Mouse (Mus musculus) layer of hippocampus, postnatal 10 days (tissue): ENCODE measurements at regions not wholly inside any gene's neighbourhood (a gene's known extent, or its start where the extent isn't known, plus 50 kb on each side); places are given as distances from the start of the nearest gene placed in this dataset.

Experiments
- DNase-seq, 2 experiments: peaks; one replicate each; pipeline ENCODE4 v3.0.0; 2021; ENCODE audit warnings: low spot score in 2 of 2

DNA sequence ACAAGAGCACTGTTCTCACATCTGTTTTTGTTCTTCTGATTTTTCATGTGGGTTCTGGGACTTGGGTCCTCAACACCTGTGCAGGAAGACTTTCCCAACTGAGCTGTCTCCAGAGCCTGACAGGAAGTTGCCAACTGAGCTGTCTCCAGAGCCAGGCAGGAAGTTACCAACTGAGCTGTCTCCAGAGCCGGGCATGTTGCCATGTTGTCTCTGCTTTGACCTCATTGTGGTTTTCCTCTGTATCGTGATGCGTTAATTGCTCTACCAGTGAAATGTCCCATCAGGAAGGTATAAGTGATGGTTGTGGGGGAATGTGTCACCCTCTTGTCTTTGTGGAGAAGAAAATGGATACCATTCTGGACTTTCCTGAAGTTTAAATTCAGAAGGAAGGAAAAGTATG lies 54.4 kb upstream of the Olfm4 start:
- no peak for DNase-seq

DNA sequence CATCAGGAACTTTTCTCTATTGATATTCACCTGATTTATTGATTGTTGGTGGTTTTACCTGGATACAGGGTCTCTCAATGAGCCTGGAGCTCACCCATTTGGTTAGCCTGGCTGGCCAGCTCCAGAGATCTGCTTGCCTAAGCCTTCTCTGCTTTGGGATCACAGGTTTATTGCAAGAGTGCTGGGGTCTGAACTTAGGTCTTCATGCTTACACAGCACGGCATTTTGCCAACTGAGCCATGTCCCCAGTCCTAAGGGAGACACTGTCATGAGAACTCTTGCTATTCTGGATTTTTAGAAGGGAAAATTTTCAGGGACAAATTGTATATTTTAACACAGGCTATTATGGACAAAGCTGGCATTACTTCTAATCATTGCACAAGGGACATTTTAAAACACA lies 56.7 kb upstream of the Olfm4 start:
- no peak for DNase-seq

DNA sequence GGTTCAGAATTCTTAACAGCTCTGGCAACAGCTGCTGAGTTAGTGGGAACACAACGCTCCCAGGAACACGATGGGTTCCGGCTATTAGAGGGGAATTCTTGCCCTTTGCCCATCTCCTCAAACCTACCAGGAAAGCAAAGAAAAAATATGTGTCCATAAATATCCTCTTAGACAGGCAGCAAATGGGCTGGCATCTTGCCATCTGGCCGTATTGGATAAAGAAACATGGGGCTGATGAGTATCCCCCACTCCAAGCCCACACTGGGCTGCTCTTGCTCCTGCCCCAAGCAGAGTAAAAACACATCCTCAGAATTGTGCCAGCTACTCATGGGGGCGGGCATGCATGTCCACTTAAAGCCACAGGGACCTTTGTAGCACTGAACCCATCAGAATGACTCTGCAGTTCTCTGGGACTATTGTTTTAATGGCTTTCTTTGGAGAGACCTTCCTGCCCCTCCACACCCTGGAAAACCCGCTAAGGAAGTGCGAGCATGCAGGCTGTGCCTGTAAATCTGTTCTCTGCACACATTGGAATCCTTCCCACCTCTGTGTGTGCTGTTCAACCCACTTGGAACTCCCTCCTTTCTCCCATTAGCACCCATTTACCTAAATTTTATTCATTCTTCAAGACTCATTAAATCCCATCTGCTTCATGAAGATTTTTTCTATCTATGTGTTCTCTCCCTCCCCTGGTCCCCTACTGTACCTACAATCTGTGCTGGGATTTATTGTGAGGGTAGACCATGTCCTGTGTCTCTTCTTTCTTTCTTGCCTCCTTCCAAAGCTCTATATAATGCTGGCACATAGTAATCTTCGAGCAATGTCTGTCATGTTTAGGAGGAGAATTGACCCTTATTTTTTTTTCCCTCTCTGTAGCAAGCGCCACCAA lies 66.7 kb upstream of the Olfm4 start:
- peak; percentile 38 to 48 for DNase-seq

DNA sequence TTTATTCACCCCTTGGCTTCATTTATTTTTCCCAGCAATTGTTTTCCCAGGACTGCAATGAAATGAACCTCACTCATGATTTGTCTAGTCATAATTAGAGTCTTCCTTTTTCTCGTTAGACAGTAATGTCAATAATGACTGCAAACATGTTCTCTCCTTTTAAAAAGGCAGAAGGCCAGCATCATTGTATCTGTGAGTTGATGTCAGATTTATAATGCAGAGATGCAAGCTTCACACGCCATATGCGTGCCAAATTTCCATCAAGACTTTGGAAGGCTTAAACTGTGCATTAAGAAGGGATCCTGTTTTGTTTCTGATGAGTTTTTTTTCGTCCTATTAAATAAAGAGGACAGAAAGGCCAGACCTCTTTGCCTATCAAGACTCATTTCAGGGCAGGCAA lies 68.9 kb upstream of the Olfm4 start:
- DNase-seq: no peak

DNA sequence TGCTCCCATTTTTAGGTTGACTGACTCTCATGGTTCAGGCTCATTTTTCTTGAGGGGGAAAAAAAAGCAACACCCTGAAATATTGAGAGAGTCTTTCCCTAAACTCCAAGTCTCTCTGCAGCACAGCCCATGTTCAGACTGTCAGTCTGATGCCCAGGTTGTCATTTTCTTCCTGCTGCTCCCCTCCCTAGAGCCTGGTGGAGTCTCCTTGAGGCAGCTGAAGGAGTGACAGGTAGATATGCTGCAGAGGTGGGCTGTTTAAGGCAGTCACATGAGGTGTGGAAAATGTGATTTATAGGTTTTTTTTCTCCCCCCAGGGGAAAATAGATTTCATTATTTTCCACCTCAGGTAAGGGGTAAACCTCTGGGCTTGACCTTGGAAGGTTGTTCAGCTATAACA lies 70.6 kb upstream of the Olfm4 start:
- no peak for DNase-seq

DNA sequence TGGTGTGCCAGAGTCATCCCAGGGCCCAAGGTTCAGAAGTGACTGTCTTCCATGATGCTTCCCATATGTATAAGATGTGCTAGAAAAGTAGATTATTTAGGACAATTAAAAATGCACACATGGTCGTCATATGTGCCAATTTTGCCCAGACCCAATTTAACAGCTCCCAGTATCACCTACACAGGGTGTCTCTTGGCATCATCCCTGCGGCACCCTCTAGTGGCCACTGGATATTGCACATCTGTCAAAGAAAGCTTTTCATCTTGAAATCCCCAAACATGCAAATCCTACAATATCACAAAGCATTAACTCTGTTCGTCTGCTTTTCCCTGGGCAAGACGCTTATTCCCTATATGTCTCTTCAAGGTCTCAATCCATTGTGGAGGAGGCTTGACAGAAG lies 71.3 kb upstream of the Olfm4 start:
- peak; percentile 58 to 69 for DNase-seq

DNA sequence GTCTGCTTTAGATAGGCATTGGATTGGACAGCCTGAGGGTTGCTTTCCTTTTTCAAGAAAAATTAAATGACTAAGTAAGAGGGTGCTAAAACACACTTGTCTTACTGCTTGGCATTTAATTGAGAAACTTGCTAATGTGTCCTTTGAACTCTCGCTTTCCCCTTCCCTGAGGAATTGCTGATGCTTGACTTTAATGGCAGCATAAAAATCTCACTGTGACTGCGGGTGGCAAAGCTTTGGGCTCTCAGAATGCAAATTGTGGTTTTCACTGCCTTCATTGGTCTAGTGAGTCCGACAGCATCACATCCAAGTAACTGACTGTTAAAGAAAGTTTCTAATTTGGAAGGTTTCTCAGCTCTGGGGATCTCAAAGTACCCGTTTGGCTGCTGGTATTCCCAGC lies 76.1 kb upstream of the Olfm4 start:
- no peak for DNase-seq

DNA sequence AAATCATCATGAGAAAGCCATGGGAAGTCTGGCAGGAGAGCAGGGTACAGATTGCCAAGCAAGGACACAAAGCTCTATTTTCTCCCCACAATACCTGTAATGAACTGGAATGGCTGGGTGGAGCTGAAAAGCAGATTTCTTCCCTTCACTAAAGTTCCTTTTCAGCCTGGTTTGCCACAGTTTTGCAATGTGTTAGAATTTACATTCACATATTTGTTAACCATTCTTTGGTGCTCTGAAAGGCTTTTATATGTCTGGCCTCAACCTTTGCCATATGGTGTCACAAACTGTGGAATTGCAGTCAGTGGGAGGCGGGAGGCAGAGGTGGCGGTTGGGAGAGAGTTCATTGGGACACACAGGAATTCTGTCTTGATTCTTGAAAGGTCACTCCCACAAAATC lies 78.3 kb upstream of the Olfm4 start:
- no peak for DNase-seq

DNA sequence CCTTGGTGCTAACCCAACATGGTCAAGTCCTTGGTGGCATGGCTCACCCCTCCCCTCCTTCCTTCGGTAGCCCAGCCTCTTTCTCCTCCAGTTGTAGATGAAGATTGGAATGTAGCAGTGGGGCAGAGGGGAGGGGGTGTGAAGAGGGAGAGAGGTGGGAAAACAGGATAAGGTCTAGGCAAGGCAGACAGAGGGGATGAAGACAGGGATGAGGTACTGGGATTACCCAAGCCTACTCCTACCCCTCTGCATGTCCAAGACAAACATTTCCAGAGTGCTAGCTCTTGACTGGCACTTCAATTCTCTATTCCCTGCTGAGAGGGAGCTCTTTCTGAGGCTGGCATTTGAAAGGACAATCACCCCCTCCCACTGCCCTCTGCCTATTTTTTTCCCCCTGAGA lies 81.5 kb upstream of the Olfm4 start:
- DNase-seq: no peak

DNA sequence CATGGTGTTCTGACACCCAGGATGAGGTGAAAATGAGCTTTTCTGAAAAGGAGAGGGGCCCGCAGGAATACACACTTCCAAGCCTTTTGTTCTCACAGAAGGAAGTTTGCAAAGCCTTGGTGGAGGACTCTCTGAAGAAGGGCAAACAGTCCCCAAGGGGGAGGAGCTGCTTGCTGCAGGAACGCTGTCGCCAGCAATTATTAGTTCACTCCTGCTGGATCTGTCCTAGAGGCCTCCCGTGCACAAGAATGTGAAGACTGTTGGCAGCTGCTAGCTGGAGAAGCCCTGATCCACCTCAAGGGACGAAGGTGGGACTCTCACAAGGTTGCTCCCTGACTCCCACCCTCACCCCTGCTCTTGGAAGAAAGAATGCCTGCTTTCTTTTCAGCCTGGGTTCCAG lies 85.6 kb upstream of the Olfm4 start:
- DNase-seq: no peak

DNA sequence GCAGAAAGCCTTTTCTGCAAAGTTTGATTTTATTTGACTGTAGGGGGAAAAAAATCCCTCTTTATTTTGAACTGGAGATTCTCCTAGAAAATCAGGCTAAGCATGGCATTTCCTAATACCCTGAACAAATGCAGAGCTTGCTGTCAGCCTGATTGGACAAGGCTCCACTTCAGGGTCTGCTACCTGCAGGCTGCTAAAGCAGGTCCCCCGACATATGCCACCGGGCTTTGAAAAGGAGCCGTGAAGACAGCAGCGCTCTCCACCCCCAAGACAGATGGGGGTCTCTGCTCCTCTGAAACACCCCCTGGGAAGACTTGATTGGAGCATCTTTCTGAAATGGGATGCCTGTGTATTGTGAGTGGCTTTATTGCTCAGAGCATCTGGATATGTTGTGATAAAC lies 90.6 kb upstream of the Olfm4 start:
- DNase-seq: no peak

DNA sequence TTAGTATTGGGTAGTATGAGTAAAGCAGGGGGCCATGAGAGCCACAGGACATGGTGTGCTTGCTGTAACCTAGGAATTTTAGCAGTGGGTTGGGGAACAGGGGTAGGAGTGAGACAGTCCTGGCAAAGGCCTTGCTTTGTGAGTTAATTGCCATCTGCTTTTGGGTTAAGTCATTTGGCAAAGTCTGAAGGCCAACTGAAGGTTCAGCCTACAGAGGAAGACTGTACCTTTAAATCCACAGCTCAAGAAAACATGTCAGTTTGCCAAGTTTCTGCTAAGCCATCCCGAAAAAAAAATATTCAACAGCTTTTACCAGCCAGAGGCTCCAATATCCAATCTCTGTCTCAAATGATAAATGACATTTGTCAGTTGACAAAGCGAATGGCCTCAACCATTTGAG lies 93.2 kb upstream of the Olfm4 start:
- DNase-seq: no peak

DNA sequence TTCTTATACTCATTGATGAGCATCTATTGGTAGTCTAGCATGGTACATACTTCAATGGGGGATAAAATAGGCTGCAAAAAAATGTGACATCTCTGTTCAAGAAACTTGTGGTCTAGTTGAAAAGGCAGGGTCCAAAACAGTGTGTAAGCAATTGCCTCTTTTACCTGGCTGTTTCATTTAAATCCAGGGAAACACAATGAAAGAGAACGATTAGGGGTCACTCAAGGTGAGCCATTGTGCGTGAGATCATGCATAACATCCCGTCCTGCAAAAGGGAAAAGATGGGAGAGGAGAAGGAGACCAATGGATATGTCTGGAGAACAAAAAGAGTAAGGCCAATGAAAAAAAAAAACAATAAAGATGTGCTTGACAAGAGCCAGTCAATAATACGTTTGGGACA lies 93.6 kb upstream of the Olfm4 start:
- no peak for DNase-seq

DNA sequence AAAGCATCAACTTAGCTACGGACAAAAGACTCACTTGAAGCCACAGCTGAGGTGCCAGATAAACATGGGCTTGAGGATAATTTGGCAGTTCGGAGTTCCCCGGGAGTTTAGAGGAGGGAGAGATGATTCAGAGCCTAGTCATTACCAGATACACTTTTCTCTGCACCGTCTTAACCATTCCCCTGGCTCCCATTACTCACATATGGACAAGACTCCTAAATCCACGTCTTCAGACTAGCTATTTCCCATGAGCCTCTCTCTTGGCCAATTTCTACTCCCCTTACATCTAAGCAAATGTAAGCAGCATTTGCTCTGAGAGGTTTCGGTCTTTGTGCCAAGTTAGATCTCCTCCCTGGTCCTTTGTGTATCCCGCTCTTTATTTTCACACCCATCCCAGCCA lies 100.4 kb upstream of the Olfm4 start:
- DNase-seq: no peak

DNA sequence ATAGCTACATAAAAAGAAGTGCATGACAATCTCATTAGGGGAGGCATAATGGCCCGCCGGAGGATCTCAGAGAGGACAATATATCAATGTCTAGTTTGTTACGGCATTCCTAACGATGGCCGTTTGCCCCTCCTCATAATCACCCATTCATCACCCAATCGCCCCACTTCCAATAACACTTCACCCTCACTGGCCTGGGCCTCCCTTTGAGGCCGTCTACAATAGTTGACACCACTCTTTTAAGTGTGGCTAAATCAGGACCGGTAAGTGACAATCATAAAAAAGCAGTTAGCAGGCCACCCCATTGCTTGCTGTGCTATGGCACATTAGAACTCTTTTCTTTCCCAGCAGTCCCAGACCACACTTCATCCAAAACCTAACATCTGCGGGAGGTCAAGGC lies 102.2 kb upstream of the Olfm4 start:
- DNase-seq: no peak

DNA sequence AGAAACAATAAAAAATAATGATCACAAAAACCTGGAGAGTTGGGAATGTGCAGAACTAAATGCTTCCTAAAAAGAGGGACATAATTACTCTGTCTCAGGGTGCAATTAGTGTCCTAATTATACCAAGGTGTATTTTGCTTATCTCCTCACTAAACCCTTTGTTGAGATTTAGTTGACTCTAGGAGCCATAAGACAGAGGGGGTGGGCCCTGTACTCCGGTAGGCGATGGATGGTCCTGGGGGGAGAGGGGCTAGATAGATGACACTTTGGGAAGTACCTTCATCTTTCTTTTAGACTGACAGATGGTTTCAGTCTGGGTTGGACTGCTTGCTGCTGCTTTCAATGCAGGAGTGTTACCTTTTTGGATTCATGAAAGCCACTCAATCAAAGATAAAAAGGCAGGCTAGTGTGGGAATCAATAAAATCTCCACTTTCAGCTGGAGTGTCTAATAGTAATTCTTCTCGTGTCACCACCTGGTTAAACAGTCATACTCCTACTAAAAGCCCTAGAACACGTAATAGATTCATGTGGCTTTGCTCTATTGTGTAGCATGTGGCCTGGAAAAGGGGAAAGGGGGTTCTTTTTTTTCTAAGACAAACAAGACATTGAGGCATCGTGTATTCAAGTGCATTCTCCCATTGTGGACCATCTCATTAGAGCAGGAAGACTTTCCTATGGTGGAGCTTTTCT lies 103.7 kb upstream of the Olfm4 start:
- no peak for DNase-seq

DNA sequence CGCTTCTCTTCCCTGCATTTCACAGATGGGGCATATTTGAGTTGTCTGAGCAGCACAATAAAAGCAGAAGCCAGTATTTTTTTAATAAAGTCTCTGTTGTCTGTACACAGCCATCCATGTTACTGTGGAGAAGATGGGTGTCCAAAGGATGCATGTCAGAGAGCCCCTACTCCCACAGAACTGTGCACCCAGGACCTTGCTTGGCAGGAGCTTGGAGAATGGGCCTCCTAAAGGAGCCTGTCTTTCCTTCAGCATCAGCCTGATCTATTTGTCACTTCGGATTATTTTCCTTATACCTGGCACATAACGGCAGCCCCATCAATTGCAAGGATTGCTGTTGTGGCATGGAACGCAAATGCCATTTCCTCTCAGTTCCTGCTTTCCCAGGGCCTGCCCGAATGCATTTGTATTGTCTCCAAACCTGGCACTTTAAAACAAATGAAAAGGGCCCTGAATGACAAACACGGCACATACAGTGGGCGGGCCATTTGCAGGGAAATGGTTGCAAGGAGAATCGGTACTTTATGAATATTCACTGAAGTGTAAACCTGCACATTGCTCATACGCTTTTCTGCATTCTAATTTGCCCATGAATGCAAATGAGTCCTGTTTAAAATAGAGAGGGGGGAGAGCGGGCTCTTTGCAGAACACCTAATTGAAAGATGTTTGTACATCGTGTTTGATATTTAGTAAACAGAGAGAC lies 104.4 kb upstream of the Olfm4 start:
- DNase-seq: no peak

DNA sequence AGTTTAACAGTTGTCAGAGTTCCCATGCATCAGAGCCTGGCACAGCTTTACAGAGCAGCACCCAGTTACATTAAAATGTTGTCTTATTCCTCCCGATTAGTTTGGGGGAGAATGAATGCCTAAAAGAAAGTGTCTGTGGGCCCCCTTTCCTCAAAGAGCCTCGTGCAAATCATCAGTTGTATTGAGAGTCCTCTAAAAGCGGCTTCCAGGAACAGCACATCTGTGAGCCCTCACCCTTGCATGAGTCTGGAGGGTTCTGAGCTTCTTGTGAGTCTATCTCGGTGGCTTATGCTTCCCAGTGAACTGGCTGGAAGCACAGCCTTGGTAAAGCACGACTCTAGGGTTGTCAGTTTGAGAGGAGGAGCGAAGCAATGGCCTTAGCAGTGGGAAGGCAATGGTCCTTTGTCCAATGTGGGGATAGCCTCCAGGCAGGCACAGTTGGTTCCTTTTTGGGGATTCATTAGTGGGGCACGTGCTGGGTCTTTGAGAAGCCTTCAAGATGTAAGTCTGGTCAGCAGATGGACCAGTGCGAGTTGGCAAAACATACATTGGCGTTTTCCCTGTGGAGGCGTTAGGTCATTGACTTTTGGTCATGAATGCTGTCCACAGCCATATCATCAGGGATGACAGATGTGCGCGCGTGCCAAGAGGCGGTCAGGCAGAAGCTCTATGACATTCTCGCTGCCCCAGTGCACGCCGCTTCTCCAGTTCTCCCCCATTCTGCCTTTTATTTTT lies 105.4 kb upstream of the Olfm4 start:
- no peak for DNase-seq

DNA sequence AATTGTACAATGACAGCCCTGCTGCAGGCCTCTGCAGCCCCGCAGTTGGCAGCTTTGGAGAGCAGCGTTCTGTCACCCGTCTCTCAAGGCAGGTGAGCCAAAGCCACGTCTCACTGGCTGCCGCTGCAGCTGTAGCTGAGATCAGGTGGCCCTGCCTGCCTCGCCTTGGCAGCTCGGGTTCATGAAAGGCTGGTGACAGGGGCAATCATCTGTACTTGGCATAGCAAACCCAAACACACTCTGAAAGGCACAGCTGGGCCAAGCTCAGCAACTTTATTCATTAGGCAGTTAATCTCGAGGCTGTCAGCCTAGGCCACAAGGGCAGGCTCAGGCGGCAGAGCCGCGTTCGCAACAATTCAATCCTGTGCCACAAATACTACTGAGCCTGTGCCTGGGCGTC lies 102.0 kb upstream of the Pcdh8 start:
- no peak for DNase-seq

DNA sequence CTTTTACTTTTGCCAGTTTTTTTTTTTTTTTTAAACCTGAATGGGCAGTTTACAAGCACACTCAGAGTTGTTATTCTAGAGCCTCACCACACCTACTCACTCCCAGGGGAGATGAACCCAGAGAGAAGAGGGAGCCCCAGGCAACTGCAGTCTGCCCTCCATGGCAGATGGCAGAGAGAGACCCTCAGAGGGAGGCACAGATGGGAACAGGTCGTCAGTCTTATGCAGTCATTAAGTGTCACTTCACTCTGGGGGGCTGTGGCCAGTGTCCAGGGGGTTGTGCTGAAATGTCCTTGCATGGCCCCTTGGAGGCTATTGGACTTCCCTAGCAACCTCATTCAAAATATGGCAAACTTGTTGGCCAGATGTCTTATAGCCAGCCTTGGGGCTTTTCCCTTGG lies 101.3 kb upstream of the Pcdh8 start:
- no peak for DNase-seq

DNA sequence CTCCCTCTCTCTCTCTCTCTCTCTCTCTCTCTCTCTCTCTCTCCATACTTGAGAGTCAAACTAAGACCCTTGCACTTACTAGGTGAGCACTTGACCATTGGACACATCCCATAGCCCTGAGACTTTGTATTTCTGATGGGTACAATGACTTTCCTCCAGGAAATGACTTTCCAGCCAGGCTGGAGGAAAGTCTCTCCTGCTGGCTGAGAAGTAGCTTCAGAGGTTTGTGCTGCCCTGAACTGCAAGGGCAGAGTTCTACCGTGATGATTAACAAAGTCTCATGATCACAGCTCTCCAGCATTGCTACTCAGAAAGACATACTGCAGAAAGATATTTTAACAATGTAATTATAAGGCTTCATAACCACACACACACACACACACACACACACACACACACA lies 98.2 kb upstream of the Pcdh8 start:
- no peak for DNase-seq

DNA sequence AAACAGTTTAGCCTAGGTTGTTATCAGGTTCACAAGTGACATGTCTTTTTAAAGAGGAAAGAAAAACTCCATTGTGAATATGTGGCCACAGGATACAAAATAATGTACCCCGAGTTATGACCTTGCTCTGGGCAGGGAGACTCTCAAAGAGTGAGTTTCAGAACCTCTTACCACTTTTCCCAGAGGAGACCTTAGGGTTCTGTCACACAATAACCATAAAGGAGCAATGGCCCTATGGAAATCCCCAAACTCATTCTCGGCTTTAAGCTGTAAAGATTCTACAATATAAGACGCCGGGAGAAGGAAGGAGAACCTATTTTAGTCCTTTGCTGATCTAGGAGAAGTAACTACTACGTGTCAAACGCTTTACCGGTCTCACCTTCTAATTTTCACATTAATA lies 85.1 kb upstream of the Pcdh8 start:
- DNase-seq: no peak
